Mouse (Mus musculus) urinary bladder, postnatal 36 days (tissue): Measurements from ENCODE around the gene Cenpp.

Source experiments
- DNase-seq, 2 experiments: peaks; one replicate each; pipeline ENCODE4 v3.0.0; 2022; ENCODE audit warnings: low spot score in 2 of 2, mixed read lengths in 1 of 2

The Cenpp gene

DNA sequence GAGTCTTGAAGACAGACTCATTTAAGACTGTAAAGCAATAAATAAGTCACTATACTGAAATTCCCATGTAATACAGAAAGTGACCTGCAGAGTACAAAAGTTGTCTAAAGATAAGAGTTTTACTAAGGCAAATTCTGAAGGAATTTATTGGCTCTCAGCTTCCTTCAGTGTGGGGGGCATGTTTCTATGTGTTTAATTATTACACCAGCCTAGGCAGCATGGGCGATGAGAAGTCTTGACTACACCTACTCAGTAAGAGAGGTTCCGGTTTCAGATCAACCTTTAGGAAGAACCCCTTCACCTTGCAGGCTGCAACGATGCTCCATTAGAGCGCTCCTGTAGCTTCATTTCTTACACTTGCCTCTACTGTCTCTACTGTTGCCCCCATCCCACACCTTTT, 121.9 kb downstream of the Cenpp start:
- DNase-seq, result no peak

DNA sequence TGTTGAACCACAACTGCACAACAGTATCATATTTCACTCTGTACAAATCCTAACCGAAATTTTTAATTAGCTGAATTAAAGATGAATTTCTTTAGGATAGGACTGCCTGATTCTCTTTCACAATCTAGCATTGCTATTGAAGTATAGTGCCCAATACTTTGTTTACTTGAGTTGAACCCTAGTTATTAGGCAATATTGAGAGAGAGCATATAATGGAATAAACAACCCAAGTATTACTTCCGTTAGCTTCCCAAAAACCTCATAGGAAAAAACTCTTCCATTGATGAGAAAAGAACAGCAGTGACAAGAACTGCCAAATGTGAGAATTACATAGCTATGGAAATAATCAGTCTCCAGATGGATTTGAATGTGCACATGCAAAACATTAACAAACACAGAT, 126.3 kb downstream of the Cenpp start:
- DNase-seq, result no peak

DNA sequence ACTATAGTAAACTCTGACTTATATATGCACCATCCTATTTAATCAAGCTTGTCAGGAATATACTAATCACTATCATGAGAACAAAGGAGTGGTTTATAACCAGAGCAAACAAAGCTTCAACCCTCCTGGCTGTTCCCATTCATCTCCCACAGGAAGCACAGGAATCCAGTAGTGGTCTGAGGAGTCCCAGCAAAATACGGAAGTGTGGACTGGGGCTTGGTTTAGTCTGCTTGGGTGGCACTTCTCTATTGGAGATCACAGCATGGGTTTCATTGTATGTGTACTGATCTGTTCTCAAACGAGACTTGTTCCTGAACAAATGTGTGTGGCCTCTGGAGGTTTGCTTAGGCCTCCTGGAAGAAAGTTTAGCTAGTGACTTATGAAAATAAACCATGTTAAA, 133.8 kb downstream of the Cenpp start:
- no peak for DNase-seq

DNA sequence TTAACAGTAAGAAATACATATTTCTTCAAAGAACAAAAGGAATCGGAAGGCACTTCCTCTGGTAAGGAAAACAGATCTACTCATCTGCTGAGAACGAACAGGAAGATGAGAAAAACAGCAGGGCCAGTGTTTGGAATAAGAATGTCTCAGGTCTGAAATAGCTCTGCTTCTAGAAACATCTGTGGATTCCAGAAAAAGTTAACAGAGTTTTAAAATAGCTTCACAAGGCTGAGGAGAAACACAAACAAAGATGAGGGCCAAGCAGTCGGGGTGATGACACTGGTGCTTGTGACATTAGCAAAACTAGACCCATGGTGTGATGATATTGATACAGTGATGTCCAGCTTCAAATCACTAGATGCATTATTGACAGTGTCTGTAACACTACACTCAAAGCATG, 145.4 kb downstream of the Cenpp start:
- no peak for DNase-seq

DNA sequence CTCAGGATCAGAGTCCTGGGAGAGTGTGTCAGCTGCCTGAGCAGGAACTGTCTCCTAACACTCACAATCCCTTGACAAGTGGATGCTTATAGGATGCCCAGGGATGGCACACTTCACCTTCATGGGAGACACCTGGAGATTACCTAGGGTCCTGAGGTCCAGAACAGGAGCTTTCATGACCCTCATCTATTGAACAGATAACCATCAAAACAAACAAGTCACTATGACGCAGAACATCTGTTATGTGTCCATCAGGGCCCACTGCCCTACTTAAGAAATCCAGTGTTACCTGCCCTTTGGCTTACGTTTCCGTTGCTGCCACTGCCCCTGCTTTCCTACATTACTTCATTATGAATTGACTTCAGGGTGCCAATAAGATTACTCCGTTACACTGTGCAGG, 146.8 kb downstream of the Cenpp start:
- DNase-seq, result no peak

DNA sequence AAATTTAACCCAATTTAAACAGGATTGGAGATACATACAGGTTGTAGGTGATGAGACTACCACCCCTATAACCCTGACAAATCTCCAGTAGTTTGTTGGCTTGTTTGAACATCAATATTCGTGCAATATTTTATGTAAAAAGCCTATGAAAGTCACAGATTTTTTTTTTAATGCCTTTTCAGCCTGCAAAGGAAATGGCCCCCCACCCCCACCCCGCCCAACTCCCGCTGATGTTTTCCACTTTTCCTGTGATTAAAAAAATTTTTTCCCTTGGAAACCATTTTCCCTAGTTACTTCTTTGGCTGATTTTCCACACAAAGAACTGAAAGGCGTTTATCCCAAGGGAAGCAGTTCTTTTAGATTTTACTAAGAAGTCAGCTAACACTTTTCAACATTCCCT, 148.1 kb downstream of the Cenpp start, which contains the start of gene Ecm2:
Gene Ecm2 (plus strand): TSS at position 301 of the 400 bp plus-strand sequence.
- DNase-seq, result no peak

DNA sequence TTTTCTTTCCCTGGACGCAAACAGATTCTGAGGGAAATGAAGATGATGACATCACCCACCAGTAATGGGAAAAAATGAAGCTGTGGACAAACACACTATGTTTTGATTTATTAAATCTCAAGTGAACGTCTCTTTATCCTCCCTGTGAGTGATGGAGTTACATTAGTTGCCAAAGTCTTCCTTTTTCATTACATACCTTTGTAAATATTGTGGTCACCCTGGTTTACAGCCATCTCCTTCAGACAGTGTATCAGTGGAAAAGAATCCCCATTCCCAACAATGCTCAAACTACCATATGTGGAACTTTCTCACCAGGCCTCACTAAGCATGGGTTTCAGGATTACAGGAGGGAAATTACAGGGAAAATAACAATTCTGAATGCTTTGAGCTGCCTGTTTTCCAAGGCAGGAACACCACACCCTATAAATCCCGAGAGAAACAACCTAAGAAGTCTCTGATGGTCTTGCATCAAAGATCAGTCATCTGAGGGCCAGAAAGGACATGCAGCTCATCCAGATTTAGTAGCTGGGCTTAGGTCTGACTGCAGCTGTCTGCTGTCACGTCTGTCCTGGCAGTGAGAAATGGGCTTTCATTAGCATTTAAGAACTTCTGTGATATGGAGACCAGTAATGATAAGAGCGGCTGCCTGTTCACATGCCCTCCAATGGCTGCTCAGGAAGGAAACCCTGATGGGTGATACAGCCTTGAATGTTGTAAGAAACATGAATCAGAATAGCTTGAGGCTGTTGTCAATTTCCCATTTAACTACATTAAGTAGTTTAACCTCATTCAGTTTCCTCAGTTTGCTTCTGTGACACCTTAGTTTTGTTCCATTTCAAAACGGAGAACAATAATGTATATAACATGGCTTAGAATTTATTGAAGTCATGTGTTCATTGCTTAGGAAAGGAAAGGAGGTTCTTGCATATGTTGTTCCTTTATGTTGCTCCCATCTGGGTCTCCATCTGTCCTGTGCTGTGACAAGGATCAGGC, 159.9 kb downstream of the Cenpp start, which contains the start of gene Tes3-ps:
Gene Tes3-ps (plus strand): TSS at position 943 of the 993 bp plus-strand sequence.
- DNase-seq, result no peak

DNA sequence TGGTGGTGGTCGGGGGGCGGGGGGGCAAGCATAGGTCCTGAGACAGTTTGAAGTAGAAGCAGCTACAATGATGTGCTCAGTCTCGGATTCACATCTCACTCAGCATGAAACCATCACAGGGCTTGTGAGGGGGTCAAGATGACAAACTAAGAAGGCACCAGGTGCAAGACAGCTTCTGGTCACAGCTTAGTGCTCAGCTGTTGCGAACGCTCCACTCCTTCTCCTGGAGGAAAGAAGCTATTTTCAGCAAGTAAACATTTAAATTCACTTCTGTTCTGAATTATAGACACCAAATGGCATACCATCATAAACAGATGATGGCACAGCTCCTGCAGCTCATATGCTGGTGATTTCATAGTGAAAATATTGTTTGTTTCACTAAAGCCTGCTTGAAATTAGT, 167.2 kb downstream of the Cenpp start:
- DNase-seq, result no peak

DNA sequence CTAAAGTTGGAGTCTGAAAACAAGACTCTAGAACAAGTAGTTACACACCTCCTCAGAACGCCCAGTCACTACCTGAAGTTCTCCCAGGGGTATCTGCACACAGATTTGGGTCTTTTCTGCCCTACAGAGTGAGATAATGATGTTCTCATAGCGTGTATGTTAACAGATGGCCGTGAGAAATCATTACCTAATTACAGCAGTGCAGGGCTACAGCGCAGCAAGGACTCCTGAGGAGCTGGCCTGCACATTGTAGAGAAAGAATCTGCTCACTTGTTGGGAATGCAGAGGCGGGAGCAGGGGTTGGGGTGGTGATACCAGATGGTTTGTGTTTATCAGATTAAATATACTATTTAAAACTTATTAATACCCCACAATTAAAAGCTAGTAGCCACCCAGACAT, 172.0 kb downstream of the Cenpp start:
- peak in 1 of 2 experiments; percentile 30 for DNase-seq

DNA sequence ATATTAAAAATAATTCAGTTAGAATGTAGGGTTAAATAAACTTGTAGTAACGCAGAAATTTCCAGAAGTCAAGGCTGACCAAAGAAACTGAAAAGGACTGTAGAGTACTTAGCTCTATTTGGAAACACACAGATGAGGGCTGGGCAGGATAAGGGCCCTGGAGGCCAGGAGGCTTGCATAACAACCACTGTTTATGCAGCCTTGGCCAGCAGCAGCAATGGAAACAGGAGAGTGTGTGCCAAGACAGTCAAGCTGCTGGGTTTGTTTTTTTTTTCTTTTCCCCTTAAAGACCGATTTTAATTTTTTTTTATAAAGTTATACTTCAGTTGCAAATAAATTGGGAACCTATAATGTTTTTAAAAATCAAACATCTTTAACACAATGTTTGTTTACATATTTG, 172.5 kb downstream of the Cenpp start:
- DNase-seq, result peak; percentile 56 to 84

DNA sequence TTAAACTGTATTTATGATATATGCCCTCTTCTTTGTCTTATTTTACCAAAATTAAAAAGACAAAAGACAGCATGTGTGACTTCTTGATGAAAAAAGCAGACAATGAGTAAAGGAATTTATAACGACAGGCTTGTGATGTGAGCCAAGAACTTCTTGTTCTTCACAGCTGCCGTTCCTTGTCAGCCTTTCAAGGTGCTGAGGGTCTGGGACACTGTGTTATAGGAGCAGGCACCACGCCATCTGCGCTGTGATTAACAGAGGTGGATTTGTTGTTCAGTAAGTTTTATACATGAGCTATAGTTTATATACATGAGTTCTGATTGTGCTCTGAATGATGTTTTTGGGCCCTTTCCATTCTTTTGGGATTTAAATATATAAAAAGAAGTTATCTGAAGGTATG, 173.2 kb downstream of the Cenpp start:
- DNase-seq, result no peak

DNA sequence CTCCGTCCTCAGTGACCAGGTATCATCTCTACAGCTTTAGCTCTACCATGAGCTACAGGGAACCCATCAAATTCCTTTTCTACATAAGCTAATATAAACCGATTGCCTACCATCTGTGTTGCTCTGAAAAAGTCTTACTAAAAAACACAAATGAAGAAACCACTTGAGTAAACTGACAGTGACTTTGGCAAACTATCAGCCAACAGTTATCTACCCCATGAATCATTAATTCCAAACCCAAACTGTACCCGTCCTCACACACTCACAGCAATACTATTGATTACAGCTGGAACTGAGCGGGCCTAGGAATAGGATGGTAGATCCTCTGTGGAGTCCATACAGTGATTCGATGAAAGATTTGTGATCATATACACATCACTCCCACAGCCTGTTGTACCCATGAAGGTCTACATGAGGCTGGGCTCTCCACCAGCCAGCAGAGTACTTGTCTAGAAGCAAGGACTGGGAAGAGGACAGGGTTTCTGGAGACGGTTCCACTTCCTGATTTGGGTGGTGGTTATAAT, 173.7 kb downstream of the Cenpp start:
- no peak for DNase-seq

DNA sequence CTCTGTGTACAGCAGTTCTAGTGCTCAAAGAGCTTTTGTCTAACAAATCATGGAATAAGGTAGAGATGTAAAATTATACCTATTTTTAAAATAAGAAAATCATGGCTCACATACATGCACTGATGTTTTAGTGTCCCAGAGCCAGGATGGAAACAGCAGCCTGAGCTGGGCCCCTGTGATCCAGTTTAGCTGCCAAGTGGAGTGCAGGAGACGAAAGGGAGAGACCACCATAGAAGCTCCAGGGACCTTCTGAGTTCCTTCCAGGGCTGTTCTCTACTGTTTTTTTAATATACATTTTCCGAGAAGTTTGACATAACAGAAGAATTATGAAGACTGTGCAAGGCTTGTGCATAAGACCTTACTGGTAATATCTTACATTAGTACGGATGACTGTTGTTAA, 174.7 kb downstream of the Cenpp start:
- no peak for DNase-seq

DNA sequence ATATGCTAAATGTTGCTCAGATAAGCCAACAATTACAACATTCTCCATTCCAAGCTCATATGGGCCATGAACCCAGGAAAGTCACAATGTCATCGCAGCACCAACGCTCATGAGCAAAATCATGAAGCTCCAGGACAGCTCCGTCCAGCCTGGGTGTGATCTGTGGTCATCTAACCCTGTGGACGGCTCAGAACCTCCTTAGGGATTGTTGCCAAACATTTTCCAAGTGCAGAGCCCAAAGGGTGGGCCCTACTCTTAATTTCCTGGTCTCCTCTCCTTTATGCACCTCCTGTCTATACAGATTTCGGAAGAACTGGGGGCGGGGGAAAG, 179.9 kb downstream of the Cenpp start:
- no peak for DNase-seq

DNA sequence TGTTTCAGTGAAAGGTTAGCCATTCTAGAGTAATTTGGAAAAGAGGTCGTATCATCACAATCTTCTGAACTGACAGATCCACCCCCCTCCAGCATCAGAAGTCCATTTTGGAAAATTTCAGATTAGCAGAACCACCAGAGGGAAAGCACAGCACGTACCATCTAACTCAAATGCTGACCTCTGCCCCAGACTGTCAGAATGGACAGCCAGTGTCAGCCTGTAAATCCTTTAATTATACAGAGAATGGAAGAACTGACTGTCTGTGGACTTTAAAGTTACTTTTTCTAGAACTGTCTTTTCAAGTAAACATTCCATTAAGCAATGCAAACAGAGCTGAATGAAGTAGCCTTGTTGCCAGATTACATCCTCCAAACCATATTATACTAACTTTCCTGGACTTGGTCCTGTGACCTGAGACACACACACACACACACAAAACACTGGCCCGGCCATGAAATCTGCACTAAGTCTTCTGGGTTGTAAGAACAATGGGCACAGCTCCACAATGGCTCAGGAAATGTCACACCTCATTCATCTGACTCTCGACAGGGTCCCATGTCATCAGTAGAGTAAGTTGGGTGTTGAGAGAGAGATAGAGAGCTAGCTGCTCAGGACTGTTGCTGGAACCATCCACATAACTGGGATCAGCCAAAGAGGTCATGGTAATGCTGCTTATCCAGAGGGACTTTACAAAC, 180.5 kb downstream of the Cenpp start:
- no peak for DNase-seq

DNA sequence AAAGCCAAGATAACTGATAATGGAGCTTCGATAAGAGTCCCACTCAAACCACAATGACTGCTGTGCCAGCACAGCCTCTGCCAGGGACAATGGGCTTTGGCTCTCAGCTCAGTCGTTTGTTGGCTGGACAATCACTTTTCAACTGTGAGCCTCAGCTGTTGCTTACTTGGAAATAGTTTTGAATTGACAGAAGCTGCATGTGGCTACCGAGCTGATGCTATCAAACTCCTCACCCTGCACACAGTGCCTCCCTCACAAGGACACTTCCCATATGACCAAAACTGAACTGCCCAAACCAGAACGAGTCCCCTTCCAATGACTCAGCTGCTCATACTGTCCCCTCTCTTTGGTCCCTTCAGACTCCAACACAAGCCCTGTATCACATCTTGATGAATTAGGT, 181.8 kb downstream of the Cenpp start:
- DNase-seq, result no peak

DNA sequence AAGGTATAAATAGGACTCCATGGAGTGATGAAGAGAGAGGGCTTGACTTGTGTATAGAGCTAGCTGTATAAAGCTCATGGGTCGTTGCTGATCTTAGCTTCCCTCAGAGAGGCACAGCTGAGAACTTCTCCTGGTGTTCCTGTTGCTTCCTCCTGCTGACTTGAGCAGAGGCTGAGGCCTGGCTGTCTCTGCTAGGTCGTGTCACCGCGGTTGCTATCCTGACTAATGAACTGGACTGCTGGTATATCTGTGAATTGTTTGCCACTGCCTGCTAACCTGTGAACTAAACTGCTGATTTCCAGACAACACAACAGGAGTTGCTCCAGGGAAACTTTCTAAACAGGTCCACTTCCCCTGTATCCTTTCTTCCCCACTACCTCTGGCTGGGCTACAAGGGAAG, 182.3 kb downstream of the Cenpp start:
- DNase-seq, result no peak

DNA sequence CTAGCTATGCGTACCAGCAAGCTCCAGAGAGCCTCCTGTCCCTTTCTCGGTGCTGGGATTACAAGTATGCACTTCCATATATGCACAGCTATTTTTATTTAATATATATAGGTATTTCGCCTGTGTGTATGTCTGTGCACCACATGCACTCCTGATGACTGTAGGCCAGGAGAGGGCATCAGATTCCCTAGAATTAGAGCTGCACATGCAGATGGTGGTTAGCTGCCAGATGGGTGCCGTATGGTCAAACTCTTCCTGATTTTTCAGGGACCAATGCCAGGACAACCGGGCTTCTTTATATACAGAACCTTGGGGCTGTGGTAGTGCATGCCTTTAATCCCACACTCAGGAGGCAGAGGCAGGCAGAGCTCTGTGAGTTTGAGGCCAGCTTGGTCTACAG, 183.6 kb downstream of the Cenpp start:
- no peak for DNase-seq

DNA sequence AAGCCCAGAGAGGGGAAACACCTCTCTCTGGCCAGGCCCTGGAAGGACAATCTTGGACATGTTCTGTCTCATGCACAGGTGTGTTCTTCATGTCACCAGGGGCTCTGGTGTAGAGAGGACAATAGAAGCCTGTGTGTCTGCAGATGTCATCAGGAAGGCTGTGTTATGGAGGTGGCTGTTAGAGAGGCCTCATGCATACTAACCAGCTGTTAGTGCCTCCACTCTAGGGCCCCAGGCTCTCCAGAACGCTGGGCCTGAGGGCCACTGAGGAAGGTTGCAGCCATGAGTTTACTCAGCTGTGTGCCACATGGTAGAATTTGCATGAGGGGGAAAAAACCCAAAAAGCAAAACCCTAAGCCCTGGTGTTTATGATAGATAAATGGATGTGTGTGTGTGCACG, 185.0 kb downstream of the Cenpp start:
- no peak for DNase-seq

DNA sequence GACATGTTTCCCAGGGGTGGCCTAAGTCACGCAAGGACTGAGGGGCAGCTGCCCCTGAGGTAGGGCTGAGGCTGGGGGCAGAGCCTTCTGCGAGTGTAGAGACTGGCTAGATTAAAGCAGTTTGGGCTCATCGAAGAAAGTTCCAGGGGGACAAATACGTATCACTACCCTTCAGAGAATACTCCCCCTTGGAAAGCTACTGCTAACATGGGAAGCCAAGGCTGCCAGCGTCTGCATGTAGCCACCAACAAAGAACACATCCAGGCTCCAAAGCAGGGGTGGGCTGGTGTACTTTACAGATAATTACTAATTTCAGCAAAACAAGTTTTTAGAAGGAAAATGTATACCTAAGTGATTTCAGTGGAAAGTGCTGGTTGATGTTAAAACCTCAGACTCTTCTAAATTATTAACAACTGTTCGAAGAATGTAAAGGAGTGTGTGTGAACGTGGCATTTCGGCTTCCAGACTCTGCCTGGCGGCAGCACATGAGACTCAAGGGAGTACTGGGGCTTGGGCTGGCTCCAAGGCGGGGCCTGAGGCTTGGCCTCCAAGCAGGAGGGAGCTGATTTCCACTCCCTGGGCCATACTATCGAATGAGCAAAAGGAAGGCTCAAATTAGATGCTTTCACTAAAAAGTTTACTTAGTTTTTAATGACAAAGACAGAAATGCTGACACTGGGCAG, 186.1 kb downstream of the Cenpp start:
- DNase-seq, result peak in 1 of 2 experiments; percentile 73

DNA sequence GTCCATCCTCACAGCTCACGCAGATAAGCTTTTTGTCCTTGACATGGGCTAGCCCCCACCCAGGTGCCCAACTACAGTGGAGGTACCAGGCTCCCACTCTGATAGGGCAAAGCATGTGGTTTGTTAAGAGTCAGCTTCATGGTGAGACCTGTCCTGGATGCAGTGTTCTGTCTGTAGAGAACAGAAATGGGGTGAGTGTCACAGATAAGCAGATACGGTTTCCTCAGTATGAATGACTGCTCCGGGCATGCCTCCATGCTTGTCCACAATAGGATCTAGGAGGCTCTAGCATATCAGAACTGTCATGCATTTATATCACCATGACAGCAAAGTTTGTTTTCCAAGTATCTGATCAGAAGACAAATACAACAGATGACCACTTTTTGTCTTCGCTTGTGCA, 186.7 kb downstream of the Cenpp start:
- DNase-seq, result no peak

DNA sequence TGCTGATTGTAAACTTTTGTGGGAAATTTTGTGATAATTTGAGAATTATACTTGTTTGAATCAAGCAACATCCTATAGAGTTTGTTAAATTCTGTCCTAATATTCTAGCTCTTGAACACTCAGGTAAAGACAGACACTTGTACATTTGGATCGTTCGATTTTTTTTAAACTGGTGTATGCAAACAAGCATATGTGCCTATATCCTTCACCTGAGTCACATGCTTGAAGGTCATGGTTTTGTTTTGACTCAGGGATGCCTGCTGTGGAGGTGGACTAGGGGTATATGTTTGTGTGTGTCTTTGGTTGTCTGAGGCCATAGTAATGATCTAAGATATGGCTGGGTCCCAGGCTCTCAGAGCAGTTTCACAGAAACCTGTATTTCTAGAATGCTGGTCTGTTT, 189.7 kb downstream of the Cenpp start:
- no peak for DNase-seq
